Mouse (Mus musculus) heart, postnatal 0 days (tissue): ENCODE data around the gene Slc29a1. TPM values are rescaled to one million over a fixed set of nuclear protein-coding genes. Genes with fewer than 3 reads are reported as not detected.

Source experiments
- ATAC-seq: fragments of 200-750 bp; cut with Nextera tagmentation; 2 replicates; pipeline ENCODE4 v1.8.0; 2017; ENCODE audit warnings: low read depth, moderate number of reproducible peaks, moderate library complexity; ENCODE audit not compliant: insufficient read depth
- DNase-seq: peaks from one replicate; pipeline ENCODE4 v3.0.0-alpha.2; 2016; ENCODE audit warnings: low spot score
- H3K27ac ChIP-seq: fragments of 300-500 bp; sonication (generic); 2 replicates; pipeline ENCODE4 v1.5.1; 2014; ENCODE audit warnings: low read depth, mild to moderate bottlenecking
- H3K27me3 ChIP-seq: fragments of 300-500 bp; sonication (generic); 2 replicates; pipeline ENCODE4 v1.6.1; 2014; ENCODE audit warnings: low read length, mixed read lengths; ENCODE audit not compliant: control insufficient read depth, insufficient read depth
- H3K36me3 ChIP-seq: fragments of 300-500 bp; sonication (generic); replicated peaks from 2 replicates; pipeline ENCODE4 v1.6.1; 2014; ENCODE audit warnings: low read length, mixed read lengths; ENCODE audit not compliant: control insufficient read depth, insufficient read depth
- H3K4me1 ChIP-seq: fragments of 300-500 bp; sonication (generic); 2 replicates; pipeline ENCODE4 v1.6.1; 2014; ENCODE audit warnings: antibody characterized with exemption; ENCODE audit not compliant: control insufficient read depth, insufficient read depth
- H3K4me2 ChIP-seq: fragments of 300-500 bp; sonication (generic); 2 replicates; pipeline ENCODE4 v1.6.1; 2014; ENCODE audit warnings: low read depth, mild to moderate bottlenecking, low read length, moderate library complexity
- H3K4me3 ChIP-seq: fragments of 300-500 bp; sonication (generic); 2 replicates; pipeline ENCODE4 v1.5.1; 2014; ENCODE audit warnings: low read depth, low read length
- H3K9ac ChIP-seq: fragments of 300-500 bp; sonication (generic); replicated peaks from 2 replicates; pipeline ENCODE4 v1.6.1; 2014; ENCODE audit warnings: low read depth, low read length, mixed read lengths
- H3K9me3 ChIP-seq: fragments of 300-500 bp; sonication (generic); replicated peaks from 2 replicates; pipeline ENCODE4 v1.6.1; 2016; ENCODE audit warnings: low read length; ENCODE audit not compliant: control insufficient read depth
- CTCF ChIP-seq: IDR thresholded peaks from 2 replicates; pipeline ENCODE4 v1.5.1; 2016; ENCODE audit warnings: antibody characterized with exemption, control low read depth, low read depth
- EP300 ChIP-seq: IDR thresholded peaks from 2 replicates; pipeline ENCODE4 v1.6.1; 2016; ENCODE audit warnings: antibody characterized with exemption, low read depth
- WGBS: fragments of 180-500 bp; shearing (Covaris S2); extraction: QIAGEN DNeasy Blood & Tissue Kit; methylation state at CpG from one replicate; pipeline ENCODE4 v1.1.7; 2014; 5-methylcytosine and 5-hydroxymethylcytosine counted together
- polyA plus RNA-seq: library from polyadenylated mRNA; unstranded; fragments of >200 nt; fragmentation: Nextera tagmentation; extraction: Ambion mirVana; gene quantifications from 2 replicates; pipeline ENCODE4 v1.2.1, GENCODE M21; 2015
- total RNA-seq: library from RNA; depleted of rRNA; stranded (reverse); fragments of >200 nt; gene quantifications from 2 replicates; pipeline ENCODE4 v1.2.3, GENCODE M21; 2014; ENCODE audit warnings: low replicate concordance

Gene Slc29a1
- total and polyA plus RNA-seq, 2 experiments from 2014 or later = 107 to 236 TPM

GRCm38 (mm10) chr17:45617655-45618054 is 18.2 kb upstream of the Slc29a1 start:
- Histone ChIP-seq H3K4me1 (0 out of 2 replicates have a peak, but pooled peaks cover 11% of the 10 kb centered on the region), H3K9ac (no peak overlapping the region), H3K27ac (no peak overlapping the region), H3K36me3 (no peaks in the 10 kb centered on the region), H3K27me3 (no peaks in the 10 kb centered on the region), H3K9me3 (no peaks in the 10 kb centered on the region), H3K4me3 (no peak overlapping the region), H3K4me2 (no peak overlapping the region)
- DNase-seq (no peak), ATAC-seq (no peak)
- TF ChIP-seq CTCF (no peak), EP300 (no peak)
- 85% methylated on average over 6 of the region's 6 CpGs for WGBS

GRCm38 (mm10) chr17:45616679-45617078 is 17.3 kb upstream of the Slc29a1 start:
- Histone ChIP-seq H3K4me3 (no peak overlapping the region), H3K9me3 (no peaks in the 10 kb centered on the region), H3K27me3 (no peaks in the 10 kb centered on the region), H3K4me2 (no peak overlapping the region), H3K4me1 (0 out of 2 replicates have a peak, but pooled peaks cover 11% of the 10 kb centered on the region), H3K27ac (no peak overlapping the region), H3K9ac (no peak overlapping the region), H3K36me3 (no peaks in the 10 kb centered on the region)
- ATAC-seq (no peak), DNase-seq (no peak)
- 80% methylated on average over 3 of the region's 3 CpGs for WGBS
- TF ChIP-seq CTCF (no peak), EP300 (no peak)

- H3K36me3 ChIP-seq = no peaks in the 10 kb centered on the region
- H3K4me1 ChIP-seq = 0 out of 2 replicates have a peak, but pooled peaks cover 11% of the 10 kb centered on the region
- H3K27me3 ChIP-seq = no peaks in the 10 kb centered on the region
- no peak overlapping the region for H3K27ac ChIP-seq
- ATAC-seq = no peak
- no peak for DNase-seq
- H3K9ac ChIP-seq = no peak overlapping the region
- no peak overlapping the region for H3K4me2 ChIP-seq
- TF ChIP-seq EP300 = no peak
- TF ChIP-seq CTCF = no peak
- no peaks in the 10 kb centered on the region for H3K9me3 ChIP-seq
- H3K4me3 ChIP-seq = no peak overlapping the region
- WGBS = 54% methylated on average over 4 of the region's 4 CpGs
Observed at GRCm38 (mm10) chr17:45616046-45616650, 16.7 kb upstream of the Slc29a1 start.

GRCm38 (mm10) chr17:45612921-45613320 is 13.5 kb upstream of the Slc29a1 start:
- no peak for ATAC-seq

GRCm38 (mm10) chr17:45612008-45612407 is 12.6 kb upstream of the Slc29a1 start:
- TF ChIP-seq CTCF (no peak), EP300 (no peak)
- WGBS = 70% methylated on average over 8 of the region's 8 CpGs
- no peak overlapping the region for H3K27ac ChIP-seq
- H3K4me2 ChIP-seq = no peak overlapping the region
- DNase-seq (no peak), ATAC-seq (no peak)
- H3K9ac ChIP-seq = no peak overlapping the region
- H3K9me3 ChIP-seq = no peaks in the 10 kb centered on the region
- H3K4me1 ChIP-seq = peaks cover 10% of the 10 kb centered on the region
- no peaks in the 10 kb centered on the region for H3K27me3 ChIP-seq
- no peaks in the 10 kb centered on the region for H3K36me3 ChIP-seq
- no peak overlapping the region for H3K4me3 ChIP-seq

More at GRCm38 (mm10) chr17:45612921-45613320, 13.5 kb upstream of the Slc29a1 start:
- no peak overlapping the region for H3K27ac ChIP-seq
- no peaks in the 10 kb centered on the region for H3K9me3 ChIP-seq
- 75% methylated on average over 7 of the region's 7 CpGs for WGBS
- no peak for TF ChIP-seq EP300
- TF ChIP-seq CTCF = no peak
- no peak overlapping the region for H3K4me2 ChIP-seq
- no peak overlapping the region for H3K4me3 ChIP-seq
- no peaks in the 10 kb centered on the region for H3K36me3 ChIP-seq
- H3K4me1 ChIP-seq = peaks cover 10% of the 10 kb centered on the region
- DNase-seq = no peak
- H3K9ac ChIP-seq = no peak overlapping the region
- no peaks in the 10 kb centered on the region for H3K27me3 ChIP-seq
